Mouse (Mus musculus): ENCODE results near the gene Ankrd33. TPM values are rescaled to one million over a fixed set of nuclear protein-coding genes. Genes with fewer than 3 reads are reported as not detected.

Ankrd33 gene
- polyA plus RNA-seq, 1 experiment: not detected

DNA sequence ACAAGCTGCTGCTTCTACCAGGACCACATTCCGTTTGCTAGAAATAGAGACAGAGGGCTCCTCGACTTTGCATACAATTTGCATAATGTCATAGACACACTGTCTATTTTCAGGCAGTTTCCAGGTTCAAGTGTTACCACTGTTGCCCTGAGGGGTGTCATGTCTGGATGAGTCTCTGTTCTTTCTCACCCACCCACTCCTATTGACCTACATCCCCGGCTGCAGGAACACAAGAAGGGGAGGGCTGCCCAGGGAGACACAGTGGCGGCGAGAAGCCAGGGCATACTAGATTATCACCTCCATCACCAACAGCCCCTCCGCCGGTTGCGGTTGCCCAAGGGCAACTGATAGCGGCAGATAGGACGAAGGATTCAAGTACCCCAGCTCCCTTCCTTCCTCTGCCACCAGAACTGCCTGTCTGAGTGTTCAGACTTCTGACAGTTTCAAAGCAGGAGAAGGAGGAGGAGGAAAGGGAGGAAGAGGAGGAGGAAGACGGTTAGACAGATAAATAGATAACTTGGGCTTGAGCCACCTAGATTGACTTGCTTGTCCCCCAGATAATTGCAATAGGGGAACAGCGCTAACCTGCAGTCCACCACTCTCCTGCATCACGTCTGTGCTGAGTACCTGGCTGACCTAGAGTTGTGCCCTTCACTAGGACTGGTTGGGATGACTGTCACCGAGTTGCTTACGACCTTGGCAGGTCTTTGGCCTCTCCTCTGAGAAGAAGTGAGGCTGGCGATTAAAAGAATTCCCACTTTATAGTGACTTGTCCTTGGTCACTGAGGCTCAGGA lies 31.8 kb downstream of the Ankrd33 start:
- TF ChIP-seq GATA1 (IDR thresholded peaks at IDR 0.05; ENCODE audit: low read length): no peak

DNA sequence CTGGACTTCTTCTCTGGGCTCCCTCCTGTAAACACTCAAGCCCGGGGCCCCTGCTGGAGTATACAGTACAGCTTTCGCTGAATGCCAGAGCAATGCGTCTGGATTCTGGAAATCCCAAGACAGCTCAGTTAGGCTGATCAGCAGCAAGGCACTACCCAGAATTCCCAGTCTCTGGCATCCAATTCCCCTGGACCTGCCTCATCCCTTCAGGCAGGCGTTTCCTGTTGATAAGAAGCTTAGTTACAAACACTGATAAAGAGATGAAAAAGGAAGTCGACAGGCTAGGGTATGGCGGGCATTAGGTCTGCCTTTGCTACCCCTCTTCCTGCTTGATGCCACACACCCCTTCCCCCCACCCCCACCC lies 32.3 kb downstream of the Ankrd33 start:
- no peak for TF ChIP-seq GATA1 (IDR thresholded peaks at IDR 0.05; ENCODE audit: low read length)

DNA sequence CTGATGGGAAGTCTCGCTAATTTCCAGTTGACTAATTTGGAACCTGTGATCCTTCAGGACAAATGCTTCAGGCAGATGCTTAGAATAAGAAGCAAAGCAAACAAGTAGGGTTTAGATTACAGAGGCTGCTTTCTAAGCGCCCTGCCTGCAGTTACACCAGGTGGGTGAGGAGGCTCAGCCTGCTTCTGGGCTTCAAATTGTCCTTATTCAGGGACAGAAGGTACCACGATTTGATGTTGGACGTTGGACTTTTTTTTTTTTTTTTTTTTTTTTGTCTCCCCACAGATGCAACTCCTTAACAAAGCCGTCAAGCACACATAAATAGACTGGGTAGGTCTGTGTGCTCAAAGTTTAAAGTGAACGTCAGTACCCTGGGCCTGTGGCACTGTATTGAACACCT lies 33.0 kb downstream of the Ankrd33 start:
- TF ChIP-seq GATA1 (IDR thresholded peaks at IDR 0.05; ENCODE audit: low read length): no peak

DNA sequence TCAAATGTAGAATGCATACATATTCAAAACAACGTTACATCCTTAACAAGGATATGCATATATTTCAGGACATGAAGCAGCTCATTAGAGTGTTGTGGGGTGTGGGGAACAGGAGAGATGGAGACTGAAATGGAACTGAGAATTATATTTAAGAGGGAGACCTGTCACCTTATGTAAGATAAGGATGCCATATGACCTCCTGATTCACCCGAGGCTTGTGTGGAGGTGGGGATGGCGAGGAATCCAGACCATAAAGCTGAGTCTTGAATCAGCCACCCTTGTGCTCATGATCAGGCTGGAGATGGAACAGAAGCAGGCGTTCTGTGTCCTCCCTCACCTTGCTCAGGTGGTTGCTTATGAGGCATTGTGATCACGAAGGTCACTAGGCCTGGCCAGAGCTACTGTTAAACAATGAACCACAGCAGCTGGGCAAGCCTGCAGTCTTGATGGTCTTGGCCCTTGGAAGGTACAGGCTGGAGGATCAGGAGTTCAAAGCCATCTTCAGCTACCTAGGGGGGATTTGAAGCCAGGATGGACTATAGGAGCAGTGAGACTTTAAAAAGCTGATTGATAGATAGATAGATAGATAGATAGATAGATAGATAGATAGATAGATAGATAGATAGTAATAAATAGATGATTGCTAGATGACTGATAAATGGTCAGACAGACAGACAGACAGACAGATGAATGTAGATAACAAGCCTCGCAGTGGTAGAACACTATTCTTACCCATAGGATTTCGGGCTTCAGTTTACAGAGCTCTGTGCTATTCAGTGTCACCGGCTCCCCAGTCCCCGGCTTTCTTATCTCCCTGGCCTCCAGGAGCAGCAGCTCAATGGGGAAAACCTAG lies 36.1 kb downstream of the Ankrd33 start:
- no peak for TF ChIP-seq GATA1 (IDR thresholded peaks at IDR 0.05; ENCODE audit: low read length)

DNA sequence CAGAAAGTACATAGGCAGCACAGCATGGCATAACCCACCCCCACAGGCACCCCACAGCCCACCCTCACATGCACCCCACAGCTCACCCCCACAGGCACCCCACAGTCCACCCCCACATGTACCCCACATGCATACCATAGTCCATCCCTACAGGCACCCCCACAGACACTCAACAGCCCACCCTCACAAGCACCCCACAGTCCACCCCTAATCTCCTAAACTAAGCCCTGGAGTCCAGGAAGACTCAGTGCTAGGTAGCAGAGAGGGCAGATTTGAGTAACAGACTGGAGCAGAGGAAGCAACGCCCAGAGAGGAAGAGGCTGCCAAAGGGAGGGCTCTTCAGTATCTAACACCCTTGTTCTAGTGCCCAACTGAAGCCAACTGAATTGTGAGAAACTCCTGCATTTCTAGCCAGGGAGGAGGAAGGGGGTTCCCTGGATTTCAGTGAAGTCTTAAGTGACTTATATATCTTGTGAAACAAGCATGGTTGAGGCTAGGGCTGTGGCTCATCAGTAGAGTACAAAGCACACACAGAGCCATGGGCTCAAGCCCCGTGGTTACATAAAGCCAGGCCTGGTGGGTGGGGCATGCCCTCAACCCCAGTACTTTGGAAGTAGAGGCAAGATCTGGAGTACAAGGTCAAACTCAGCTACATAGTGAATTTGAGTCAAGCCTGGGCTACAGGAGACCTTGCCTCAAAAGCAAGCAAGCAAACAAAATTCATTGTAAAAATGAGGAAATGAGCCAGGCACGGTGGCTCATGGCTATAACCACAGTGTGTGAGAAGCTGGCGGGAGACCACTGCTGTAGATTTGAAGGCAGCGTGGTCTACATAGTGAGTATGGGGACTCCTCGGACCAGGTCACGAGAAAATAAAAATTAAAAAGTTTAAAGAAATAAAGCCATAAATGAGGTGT lies 39.4 kb downstream of the Ankrd33 start:
- no peak for TF ChIP-seq GATA1 (IDR thresholded peaks at IDR 0.05; ENCODE audit: low read length)

DNA sequence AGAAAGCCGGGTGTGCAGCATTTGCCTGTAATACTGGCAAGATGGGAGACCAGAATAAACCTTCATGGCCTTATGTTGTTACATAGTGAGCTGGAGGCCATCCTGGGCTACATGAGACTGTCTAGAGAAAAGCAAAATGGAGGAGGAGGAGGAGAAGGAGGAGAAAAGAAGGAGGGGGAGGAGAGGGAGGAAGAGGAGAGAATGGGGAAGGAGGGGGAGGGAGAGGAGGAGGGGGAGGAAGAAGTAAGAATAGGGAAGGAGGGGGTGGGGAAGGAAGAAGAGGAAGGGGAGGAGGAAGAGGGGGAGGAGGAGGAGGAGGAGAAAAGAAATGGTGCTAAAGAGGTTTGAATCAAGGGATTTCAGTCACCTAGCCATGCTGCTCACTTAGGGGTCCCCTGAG lies 44.6 kb downstream of the Ankrd33 start:
- no peak for TF ChIP-seq GATA1 (IDR thresholded peaks at IDR 0.05; ENCODE audit: low read length)

DNA sequence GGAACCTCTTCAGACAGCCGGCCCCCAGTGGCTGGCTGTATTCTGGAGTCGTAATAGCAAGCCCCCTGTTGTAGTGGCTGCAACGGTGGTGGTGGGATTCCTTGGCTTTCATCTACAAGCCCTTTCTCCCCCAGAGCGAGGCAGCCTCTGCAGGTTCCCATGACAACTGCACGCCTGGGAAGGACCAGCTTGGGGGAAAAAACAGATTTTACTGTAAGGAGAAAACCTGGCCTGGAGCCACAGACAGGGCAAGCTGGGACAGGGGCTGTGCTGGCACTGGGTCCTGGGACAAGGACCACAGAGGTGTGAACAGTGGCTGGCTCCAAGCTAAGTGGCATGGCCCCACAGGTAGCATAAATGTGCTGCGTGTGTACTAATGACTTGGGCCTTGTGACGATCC lies 45.0 kb downstream of the Ankrd33 start:
- no peak for TF ChIP-seq GATA1 (IDR thresholded peaks at IDR 0.05; ENCODE audit: low read length)

DNA sequence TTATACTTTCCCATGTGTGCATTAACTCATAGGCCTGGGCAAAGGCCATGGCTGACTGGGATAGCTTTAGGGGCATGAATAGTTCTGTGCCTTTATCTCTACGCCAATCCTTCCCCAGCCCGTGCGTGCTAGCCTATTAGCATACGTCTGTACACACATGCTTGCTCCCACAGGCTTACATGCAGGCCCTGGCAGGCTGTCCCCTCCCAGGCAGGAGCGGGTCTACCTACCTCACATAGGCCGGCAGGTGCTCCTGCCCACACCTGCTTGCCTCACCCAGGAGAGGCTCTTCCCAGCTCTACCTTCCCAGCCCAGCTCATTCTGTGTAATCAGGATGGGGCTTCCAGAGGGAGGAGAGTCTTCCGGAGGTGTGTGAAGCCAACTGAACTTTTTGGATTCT lies 46.0 kb downstream of the Ankrd33 start:
- TF ChIP-seq GATA1 (IDR thresholded peaks at IDR 0.05; ENCODE audit: low read length): no peak

DNA sequence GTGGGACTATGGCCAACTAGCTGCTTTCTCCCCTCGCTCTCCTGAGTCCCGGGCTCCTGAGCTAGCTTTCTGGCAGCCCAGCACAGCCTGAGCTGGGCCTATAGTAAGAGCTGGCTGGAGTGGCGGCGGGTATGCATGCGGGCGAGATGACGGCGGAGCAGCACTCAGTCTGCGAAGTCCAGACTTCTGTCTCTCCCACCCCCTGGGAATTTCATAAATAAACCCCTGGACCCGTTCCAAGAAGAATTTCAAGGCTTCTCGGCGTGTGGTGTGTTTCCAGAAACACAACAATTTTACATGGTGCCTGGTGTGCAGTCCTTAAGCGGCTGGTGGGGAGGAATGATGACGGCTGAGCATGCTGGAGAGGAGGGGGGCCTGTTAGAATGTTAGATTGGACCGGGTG lies 47.5 kb downstream of the Ankrd33 start:
- no peak for TF ChIP-seq GATA1 (IDR thresholded peaks at IDR 0.05; ENCODE audit: low read length)

DNA sequence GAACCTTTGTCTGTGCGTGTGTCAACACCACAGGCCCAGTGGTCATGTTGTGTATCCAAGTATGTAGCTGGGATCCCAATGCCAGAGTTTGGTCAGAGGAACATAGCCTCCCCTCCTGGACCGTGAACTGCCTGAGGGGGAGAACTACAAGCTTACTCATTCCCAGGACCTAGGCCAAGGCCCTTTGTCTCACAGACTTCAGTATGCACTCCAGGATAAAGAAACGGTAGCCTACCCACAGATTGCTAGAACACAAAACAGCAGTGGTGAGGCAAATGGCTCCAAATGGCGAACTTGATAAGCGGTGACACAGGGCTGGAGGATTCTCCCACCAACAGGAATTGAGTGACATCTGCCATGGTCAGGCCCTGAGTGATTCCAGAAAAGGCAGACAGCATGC lies 48.3 kb downstream of the Ankrd33 start:
- no peak for TF ChIP-seq GATA1 (IDR thresholded peaks at IDR 0.05; ENCODE audit: low read length)

DNA sequence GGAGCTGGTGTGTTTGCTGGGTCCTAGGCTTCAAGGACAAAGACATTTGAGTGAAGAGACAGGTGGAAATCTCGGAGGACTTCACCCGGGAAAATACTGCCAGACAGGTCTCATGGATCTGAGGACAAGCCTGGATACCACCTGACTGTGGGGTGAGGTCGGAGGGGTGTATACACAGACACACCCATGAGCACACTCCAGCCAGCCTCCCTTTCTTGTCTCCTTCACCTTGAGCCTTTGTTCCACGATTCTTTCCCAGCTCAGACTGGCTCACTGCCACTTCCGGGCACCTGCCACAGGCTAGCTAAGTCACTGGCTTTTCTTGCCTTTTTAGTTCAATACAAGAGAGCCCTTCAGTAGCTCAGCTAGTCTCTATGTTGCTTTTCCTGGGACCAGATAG lies 48.7 kb downstream of the Ankrd33 start:
- no peak for TF ChIP-seq GATA1 (IDR thresholded peaks at IDR 0.05; ENCODE audit: low read length)

DNA sequence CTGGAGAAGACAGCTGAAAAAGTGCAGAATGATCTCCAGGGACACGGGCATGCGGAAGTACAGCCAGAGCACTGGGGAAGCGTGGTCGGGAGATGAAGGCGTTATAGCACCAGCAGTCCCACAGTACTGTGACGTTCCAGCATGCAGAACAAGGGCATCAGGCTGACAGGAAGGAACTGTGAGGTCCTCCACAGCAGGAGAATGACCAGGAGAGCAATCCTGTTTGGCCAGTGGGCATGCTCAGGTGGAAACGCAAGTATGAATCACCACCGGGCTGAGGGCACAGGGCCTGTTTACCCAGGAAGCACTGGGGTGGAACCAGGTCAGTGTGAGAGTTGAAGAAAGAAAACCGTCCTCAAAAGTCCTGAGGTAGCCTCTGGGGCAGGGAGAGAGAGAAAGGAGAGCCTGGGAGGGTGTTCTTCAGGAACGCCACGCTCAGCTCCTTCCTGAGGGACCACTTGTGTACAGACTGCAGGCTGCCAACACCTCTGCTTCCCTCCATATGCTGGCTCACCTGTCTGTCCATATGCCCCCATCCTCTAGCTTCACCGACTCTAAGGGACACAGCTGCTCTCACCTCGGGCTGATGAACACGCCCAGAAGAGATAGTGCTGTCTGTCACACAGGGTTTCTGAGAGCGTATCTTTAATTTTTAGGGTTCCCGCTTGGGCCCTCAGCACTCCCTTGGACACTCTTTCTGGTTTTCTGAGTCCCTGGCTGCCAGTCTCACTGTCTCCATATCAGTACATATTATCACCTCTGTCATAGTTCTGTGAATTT lies 50.3 kb downstream of the Ankrd33 start:
- TF ChIP-seq GATA1 (IDR thresholded peaks at IDR 0.05; ENCODE audit: low read length): no peak

DNA sequence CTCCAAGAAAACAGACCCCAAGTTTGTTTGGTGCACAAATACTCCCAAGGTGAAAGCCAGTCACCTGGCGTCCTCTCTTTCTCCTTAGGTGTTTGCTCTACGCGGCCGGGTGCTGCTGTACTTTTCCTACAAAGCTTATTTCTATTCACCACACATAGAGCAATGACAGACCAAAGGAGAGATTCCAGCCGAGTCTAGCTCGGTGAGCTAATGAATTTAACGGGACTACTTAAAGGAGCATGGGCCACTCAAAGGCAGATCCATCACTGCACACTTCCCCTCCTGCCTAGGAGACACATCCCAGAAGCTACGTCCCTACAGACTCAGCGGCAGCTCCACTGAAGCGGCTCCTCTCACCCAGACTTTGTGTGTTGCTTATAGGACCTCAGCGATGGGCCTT lies 52.0 kb downstream of the Ankrd33 start:
- TF ChIP-seq GATA1 (IDR thresholded peaks at IDR 0.05; ENCODE audit: low read length): no peak

Other genes starting within 250 kb of the Ankrd33 start
- gene Scn8a, start 245.9 kb upstream of the Ankrd33 start, polyA plus RNA-seq (2012): not detected in 2 replicates
- gene Gm47841, start 68.4 kb upstream of the Ankrd33 start, polyA plus RNA-seq (2012): not detected in 2 replicates
- not detected in 2 replicates for gene Fignl2, start 37.2 kb upstream of the Ankrd33 start, polyA plus RNA-seq (2012)
- gene Acvrl1, start 12.8 kb downstream of the Ankrd33 start, polyA plus RNA-seq (2012): not detected in 2 replicates
- gene Acvr1b, start 58.3 kb downstream of the Ankrd33 start, polyA plus RNA-seq (2012): not detected in 2 replicates
- not detected in 2 replicates for gene Grasp, start 108.4 kb downstream of the Ankrd33 start, polyA plus RNA-seq (2012)
- gene Nr4a1, start 138.5 kb downstream of the Ankrd33 start, polyA plus RNA-seq (2012): not detected in 2 replicates
- gene Atg101, start 168.5 kb downstream of the Ankrd33 start, polyA plus RNA-seq (2012): 39.0 and 53.7 TPM in 2 replicates
- not detected in 2 replicates for gene 6030408B16Rik, start 177.5 kb downstream of the Ankrd33 start, polyA plus RNA-seq (2012)

Measured in G1E-ER4 (cell line).